Mouse (Mus musculus) kidney, adult 2 months (tissue): ENCODE results near the gene Prss12. TPM values are rescaled to one million over a fixed set of nuclear protein-coding genes. Genes with fewer than 3 reads are reported as not detected.

ENCODE experiments used
- DNase-seq: peaks from one replicate; pipeline ENCODE4 v3.0.0; 2021
- H3K27ac ChIP-seq: fragments of 200-500 bp; 2 replicates; pipeline ENCODE4 v1.5.1; 2012; ENCODE audit warnings: low read depth, low read length, control low read depth, inconsistent platforms; ENCODE audit not compliant: insufficient read depth
- H3K27me3 ChIP-seq: fragments of 200-500 bp; replicated peaks from 2 replicates; pipeline ENCODE4 v1.6.1; 2012; ENCODE audit warnings: mild to moderate bottlenecking, moderate library complexity, low read length, inconsistent platforms; ENCODE audit not compliant: control insufficient read depth, insufficient read depth
- H3K36me3 ChIP-seq: fragments of 200-500 bp; 2 replicates; pipeline ENCODE4 v1.6.1; 2012; ENCODE audit warnings: mild to moderate bottlenecking, moderate library complexity, low read length, inconsistent platforms; ENCODE audit not compliant: control insufficient read depth, insufficient read depth
- H3K4me1 ChIP-seq: fragments of 200-500 bp; 2 replicates; pipeline ENCODE4 v1.6.1; 2011; ENCODE audit warnings: low read length; ENCODE audit not compliant: control insufficient read depth, insufficient read depth
- H3K4me3 ChIP-seq: fragments of 200-500 bp; 2 replicates; pipeline ENCODE4 v1.5.1; 2011; ENCODE audit warnings: mild to moderate bottlenecking, low read depth, low read length, control low read depth; ENCODE audit not compliant: insufficient read depth
- CTCF ChIP-seq: fragments of 200-500 bp; conservative IDR thresholded peaks from 2 replicates; pipeline ENCODE4 v1.5.1; 2011; ENCODE audit warnings: low read depth, mild to moderate bottlenecking, control low read depth, low read length, moderate library complexity, mixed read lengths; ENCODE audit not compliant: insufficient read depth, insufficient read length
- POLR2A ChIP-seq: fragments of 200-500 bp; IDR thresholded peaks from one replicate; pipeline ENCODE4 v1.6.1; 2011; ENCODE audit warnings: low read depth, low read length, control low read depth
- WGBS: fragments of 180-500 bp; shearing (Covaris S2); methylation state at CpG from one replicate; pipeline ENCODE4 v1.1.7; 2018; 5-methylcytosine and 5-hydroxymethylcytosine counted together
- polyA plus RNA-seq: library from polyadenylated mRNA; depleted of rRNA; stranded (reverse); fragments of >200 nt; gene quantifications from 2 replicates; pipeline ENCODE4 v1.2.3, GENCODE M21; 2012

The Prss12 gene
- polyA plus RNA-seq, 1 experiment, result 1.6 TPM

DNA sequence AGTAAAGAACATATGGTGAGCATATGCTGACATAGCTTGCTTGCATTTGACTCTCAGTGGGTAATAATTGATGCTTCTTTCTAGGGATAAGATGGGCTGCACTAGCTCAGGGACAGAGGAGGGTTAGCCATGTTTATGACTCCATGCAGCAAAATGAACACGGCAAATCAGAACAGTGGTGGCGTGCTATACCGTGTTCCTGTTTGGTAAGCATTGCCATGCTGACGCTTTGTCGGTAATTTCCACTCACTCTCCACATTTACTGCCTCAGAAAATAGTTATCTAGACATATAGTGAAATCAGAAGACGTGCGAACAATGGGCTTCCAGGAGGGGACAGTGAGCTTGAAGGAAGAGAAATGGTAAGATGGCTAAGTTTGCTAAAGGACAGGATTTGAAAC lies 58.1 kb downstream of the Prss12 start:
- no peak for TF ChIP-seq CTCF
- TF ChIP-seq POLR2A, result no peak
- 78% methylated on average over 7 of the region's 7 CpGs for WGBS
- Histone ChIP-seq H3K27ac (no peak overlapping the region), H3K4me1 (peaks cover 11% of the 10 kb centered on the region; the same call in 1 of the 2 replicates), H3K36me3 (no peaks in the 10 kb centered on the region), H3K4me3 (no peak overlapping the region), H3K27me3 (no peaks in the 10 kb centered on the region)
- no peak for DNase-seq

DNA sequence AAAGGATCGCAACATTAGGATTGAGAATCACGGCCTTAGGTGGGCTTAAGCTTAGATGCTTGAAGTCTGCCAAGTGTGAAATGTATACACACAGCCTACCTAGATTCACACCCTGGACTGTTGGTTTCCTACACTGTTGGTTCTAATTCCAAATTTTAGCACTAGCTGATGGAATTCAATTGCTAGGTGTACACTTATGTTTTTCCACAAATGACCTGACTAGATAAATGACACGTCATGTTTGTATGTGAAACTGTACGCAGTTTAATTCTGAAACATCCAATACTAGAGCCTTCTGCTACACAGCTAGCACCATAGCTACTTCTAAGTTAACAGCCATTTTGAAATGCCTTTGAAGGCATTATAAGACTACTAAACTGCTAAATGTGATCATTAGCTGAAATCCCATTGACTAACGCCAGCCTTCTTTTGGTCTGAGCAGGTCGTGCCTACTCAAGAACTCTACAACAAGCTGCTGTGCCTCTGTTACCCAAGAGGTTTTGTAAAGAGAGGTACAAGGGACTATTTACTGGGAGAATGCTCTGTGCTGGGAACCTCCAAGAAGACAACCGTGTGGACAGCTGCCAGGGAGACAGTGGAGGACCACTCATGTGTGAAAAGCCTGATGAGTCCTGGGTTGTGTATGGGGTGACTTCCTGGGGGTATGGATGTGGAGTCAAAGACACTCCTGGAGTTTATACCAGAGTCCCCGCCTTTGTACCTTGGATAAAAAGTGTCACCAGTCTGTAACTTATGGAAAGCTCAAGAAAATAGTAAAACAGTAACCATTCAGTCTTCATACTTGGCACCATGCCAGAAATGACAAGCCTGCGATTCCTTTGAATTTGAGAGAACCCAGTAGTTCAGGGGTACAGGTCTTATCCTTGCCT lies 59.3 kb downstream of the Prss12 start:
- H3K27me3 ChIP-seq, result no peaks in the 10 kb centered on the region
- H3K4me1 ChIP-seq, result peaks cover 11% of the 10 kb centered on the region; the same call in 1 of the 2 replicates
- no peak for TF ChIP-seq CTCF
- no peak for TF ChIP-seq POLR2A
- H3K36me3 ChIP-seq, result no peaks in the 10 kb centered on the region
- peak; percentile 66 for DNase-seq
- no peak overlapping the region for H3K4me3 ChIP-seq
- 53% methylated on average over 9 of the region's 9 CpGs for WGBS
- no peak overlapping the region for H3K27ac ChIP-seq

DNA sequence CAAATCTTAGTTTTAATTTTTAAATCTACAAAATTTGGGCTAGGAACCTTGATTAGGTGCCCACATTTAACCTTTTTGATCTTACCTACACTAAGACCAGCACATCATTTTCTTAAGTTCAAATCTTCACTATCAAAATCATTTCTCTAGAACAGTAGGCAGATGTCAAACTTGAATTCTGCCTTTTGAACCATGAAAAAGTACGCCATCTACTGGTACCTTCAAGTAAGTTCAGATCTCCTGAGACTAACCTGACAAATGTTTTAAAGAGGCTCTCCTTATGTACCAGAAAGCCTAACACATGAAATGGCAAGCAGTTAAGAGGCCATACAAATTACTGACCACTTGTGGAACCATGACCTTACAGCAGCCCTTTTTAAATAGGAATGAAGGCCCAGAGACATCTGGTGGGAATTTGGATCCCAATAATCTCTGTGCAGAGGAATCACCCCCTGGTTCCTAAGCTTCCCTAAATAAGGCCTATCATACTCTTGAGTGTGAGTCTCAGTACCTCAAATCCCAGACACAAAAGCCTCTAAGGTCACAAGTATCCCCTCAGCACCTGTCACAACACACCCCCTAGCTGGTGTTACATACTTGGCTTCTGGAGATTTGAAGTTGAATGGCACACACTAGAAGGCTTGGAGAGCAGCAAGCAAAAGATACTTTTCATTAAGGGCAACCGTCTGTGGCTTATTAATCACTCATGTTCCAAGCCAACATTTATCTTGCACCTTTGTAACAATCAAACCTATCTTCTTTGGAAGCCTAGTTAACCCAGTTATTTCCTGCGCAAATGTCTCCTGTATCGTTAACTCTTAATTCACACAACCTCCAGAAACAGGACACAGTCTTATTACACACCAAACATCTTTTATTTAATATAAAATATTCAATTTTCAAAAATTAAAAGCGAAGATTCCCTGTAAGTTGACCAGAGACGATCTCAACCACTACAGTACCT lies 60.3 kb downstream of the Prss12 start:
- DNase-seq, result peak; percentile 46
- H3K4me1 ChIP-seq, result peaks cover 11% of the 10 kb centered on the region; the same call in 1 of the 2 replicates
- TF ChIP-seq CTCF, result peak; percentile 17; the same call in 1 of the 2 replicates
- TF ChIP-seq POLR2A, result no peak
- no peaks in the 10 kb centered on the region for H3K36me3 ChIP-seq
- H3K27me3 ChIP-seq, result no peaks in the 10 kb centered on the region
- 5% methylated on average over 6 of the region's 6 CpGs for WGBS
- H3K4me3 ChIP-seq, result peak overlapping the region; percentile 85
- H3K27ac ChIP-seq, result no peak overlapping the region

DNA sequence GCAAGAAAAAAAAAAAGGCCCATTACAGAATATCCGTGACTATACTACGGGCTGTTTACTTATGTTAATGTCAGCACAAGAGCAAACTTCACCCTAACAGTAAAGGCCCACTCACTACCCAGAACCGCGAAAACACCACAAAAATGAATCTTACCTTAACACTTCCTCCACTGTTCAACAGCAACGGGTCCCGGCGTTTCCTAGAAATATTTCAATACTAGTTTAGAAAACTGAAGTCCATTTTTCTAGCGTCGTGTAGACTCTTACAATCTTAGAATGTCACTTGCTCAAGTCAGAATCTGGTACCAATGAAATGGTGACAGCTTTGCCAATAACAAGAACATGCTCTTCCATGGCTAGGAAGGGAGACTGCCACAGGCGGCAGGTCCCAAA lies 60.9 kb downstream of the Prss12 start:
- under 1% methylated on average over 10 of the region's 10 CpGs for WGBS
- no peak for DNase-seq

DNA sequence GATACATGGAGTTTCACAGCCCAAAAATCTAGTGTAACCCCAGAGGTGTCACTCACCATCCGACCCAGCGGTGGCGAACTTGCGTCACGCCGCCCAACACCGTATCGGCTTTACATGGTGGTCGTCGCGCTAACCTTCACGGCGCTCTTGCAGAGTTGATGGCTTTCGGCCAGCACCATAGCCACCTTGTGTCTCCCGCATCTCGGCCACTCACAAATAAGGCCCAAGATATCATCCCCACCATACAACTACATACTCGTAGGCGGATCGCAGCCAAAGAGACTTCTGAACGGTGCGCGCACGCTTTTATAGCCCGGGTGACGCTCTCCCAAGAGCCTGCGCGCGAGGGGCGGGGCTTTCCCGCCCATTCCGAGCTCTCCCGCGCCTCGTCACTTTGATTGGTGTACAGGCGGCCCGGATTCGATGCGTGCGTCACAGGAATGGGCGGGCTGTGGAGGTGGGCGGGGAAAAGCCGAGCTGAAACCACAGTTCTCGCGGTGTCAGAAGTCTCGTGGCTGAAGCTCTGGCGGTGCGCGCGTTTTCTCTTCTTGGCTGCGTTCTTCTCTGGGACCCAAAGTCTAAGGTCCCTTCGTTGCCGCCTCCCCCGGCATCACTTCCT lies 61.5 kb downstream of the Prss12 start:
- DNase-seq, result peak; percentile 100
- Histone ChIP-seq H3K4me3 (peak overlapping the region; percentile 85), H3K27me3 (no peaks in the 10 kb centered on the region), H3K27ac (peak overlapping the region; percentile 88), H3K4me1 (peaks cover 11% of the 10 kb centered on the region; the same call in 1 of the 2 replicates), H3K36me3 (no peaks in the 10 kb centered on the region)
- under 1% methylated on average over 53 of the region's 53 CpGs for WGBS
- TF ChIP-seq POLR2A (peak; percentile 97), CTCF (0 out of 2 replicates have a peak, but pooled peaks have one; percentile 11)

More for the DNA sequence above, 60.9 kb downstream of the Prss12 start:
- peak overlapping the region; percentile 79 for H3K27ac ChIP-seq
- H3K4me3 ChIP-seq, result peak overlapping the region; percentile 85
- no peaks in the 10 kb centered on the region for H3K36me3 ChIP-seq
- H3K4me1 ChIP-seq, result peaks cover 11% of the 10 kb centered on the region; the same call in 1 of the 2 replicates
- H3K27me3 ChIP-seq, result no peaks in the 10 kb centered on the region
- no peak for TF ChIP-seq POLR2A
- TF ChIP-seq CTCF, result no peak

DNA sequence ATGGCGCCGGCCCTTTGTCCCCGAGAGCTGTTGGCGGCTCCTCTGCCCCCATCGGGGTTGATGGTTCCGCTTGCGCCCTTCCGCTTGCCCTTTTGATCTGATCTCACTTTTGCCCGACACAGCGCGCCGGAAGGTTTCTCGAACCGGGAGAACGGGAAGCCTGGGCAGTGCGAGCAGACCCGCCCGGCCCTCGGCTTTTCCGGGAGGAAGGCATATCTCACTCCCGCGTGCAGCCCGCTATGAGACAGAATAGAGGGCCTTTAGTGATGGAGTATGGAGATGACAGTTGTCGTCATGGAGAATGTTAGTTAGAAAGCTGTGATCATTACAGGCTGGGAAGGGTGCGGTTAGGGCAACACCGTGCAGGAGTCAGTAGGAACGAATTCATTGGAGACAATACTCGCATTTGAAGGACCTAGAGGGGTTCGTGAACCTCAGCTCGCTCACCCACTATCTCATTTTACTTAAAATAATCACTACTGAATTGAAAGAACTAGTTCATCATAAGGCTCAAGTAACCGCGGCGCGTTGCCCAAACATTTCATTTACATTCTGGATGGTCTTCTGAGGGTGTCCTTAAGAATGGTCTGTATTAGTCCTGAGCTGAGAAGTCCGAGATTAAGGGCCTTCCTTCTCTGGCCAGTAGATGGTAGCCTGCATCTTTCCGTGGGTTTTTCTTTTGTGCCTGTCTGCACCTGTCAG lies 62.1 kb downstream of the Prss12 start:
- H3K36me3 ChIP-seq, result no peaks in the 10 kb centered on the region
- no peaks in the 10 kb centered on the region for H3K27me3 ChIP-seq
- no peak for DNase-seq
- peak overlapping the region; percentile 88 for H3K27ac ChIP-seq
- H3K4me3 ChIP-seq, result peak overlapping the region; percentile 84
- TF ChIP-seq CTCF (no peak), POLR2A (no peak)
- WGBS, result under 1% methylated on average over 36 of the region's 36 CpGs
- H3K4me1 ChIP-seq, result peaks cover 11% of the 10 kb centered on the region; the same call in 1 of the 2 replicates
